Mouse (Mus musculus) ovary, adult 10 weeks (tissue): Measurements from ENCODE around the gene Trp53i11. TPM values are rescaled to one million over a fixed set of nuclear protein-coding genes. Genes with fewer than 3 reads are reported as not detected.

ENCODE experiments used
- polyA plus RNA-seq: library from polyadenylated mRNA; stranded (reverse); fragments of 350-450 nt; fragmentation: Illumina TruSeq; extraction: RNeasy Lipid Tissue Mini Kit (QIAGEN cat#74804); gene quantifications from one replicate; pipeline ENCODE4 v1.2.3, GENCODE M21; 2014

The Trp53i11 gene
- 1.7 TPM for polyA plus RNA-seq

GRCm38 (mm10) chr2:93187323-93187996 is at the start of gene Trp53i11:
Gene Trp53i11, plus strand, starts transcription at chr2:93187548.

Other genes starting within 250 kb of the Trp53i11 start
- gene Prdm11, start 141.4 kb upstream of the Trp53i11 start, polyA plus RNA-seq: 3.8 TPM
- gene Tspan18, start 147.0 kb downstream of the Trp53i11 start, polyA plus RNA-seq: 9.0 TPM